Mouse (Mus musculus): Measurements from ENCODE around the gene Aak1.

DNA sequence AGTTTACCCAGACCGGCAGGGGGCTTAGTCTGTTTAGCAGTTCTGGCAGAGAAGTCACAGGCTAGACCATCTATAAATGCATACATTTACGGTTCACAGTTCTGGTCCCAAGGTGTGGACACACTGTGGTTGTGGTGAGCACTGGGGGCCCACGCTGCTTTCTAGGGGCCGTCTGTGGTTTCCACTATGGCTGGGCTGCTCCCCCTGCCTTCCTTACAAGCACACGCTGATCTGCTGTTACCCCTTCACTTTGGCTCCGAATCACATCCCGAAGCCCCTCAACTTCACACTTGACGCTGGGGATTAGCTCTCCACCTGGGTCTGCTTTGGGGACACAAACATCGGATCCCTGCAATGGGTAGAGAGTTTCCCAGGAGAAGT, 26.3 kb upstream of the Aak1 start:
- TF ChIP-seq CTCF (IDR thresholded peaks at IDR 0.05; ENCODE audit: low read depth) (no peak), EP300 (IDR thresholded peaks at IDR 0.05; ENCODE audit: low read depth) (no peak)

Measured in liver, postnatal 0 days (tissue).